Mouse (Mus musculus): ENCODE measurements around the gene Gm49403.

GRCm38 (mm10) chr19:8848356-8848755 is 35.4 kb upstream of the Gm49403 start:
- TF ChIP-seq POLR2A (IDR thresholded peaks at IDR 0.05; ENCODE audit: control insufficient read depth, extremely low read depth, insufficient read depth, low read length, poor library complexity) (no peak), CTCF (IDR thresholded peaks at IDR 0.05; ENCODE audit: borderline replicate concordance, control insufficient read depth, extremely low read depth, insufficient read depth, low read length, poor library complexity) (no peak)

All from thymus, adult 2 months (tissue).